Mouse (Mus musculus) kidney, adult 2 months (tissue): ENCODE results near the gene Tha1.

ENCODE experiments used
- CTCF ChIP-seq: fragments of 200-500 bp; conservative IDR thresholded peaks from 2 replicates; pipeline ENCODE4 v1.5.1; 2011; ENCODE audit warnings: low read depth, mild to moderate bottlenecking, control low read depth, low read length, moderate library complexity, mixed read lengths; ENCODE audit not compliant: insufficient read depth, insufficient read length
- POLR2A ChIP-seq: fragments of 200-500 bp; IDR thresholded peaks from one replicate; pipeline ENCODE4 v1.6.1; 2011; ENCODE audit warnings: low read depth, low read length, control low read depth

- TF ChIP-seq CTCF: no peak
- no peak for TF ChIP-seq POLR2A
Measured at GRCm38 (mm10) chr11:117919211-117919610, 45.9 kb upstream of the Tha1 start.
